Mouse (Mus musculus): ENCODE measurements around the gene Mrpl44. TPM values are rescaled to one million over a fixed set of nuclear protein-coding genes. Genes with fewer than 3 reads are reported as not detected.

The Mrpl44 gene
- 45.5 and 47.1 TPM in 2 replicates for polyA plus RNA-seq (2016; fragmentation: Nextera tagmentation; extraction: Ambion mirVana)

GRCm38 (mm10) chr1:79775927-79776458, at the start of gene Mrpl44, which contains the start of gene Wdfy1:
TSS of gene Mrpl44 (plus strand) at chr1:79776018.
TSS of gene Wdfy1 (minus strand) at chr1:79776143.
- no peaks in the 10 kb centered on the region for H3K9me3 ChIP-seq (replicated peaks)
- H3K36me3 ChIP-seq, result peaks cover 31% of the 10 kb centered on the region
- peak within 1 kb of the TSS; percentile 88 for H3K4me3 ChIP-seq
- ATAC-seq (ENCODE audit: insufficient number of reproducible peaks, low FRiP score), result peak; percentile 99
- under 1% methylated on average over 38 of the region's 38 CpGs for WGBS
- peak within 1 kb of the TSS; percentile 75 for H3K27ac ChIP-seq (ENCODE audit: poor library complexity, severe bottlenecking)
- H3K27me3 ChIP-seq (replicated peaks), result no peaks in the 10 kb centered on the region
- peak within 1 kb of the TSS; percentile 68 for H3K4me2 ChIP-seq
- peak within 1 kb of the TSS; percentile 85 for H3K9ac ChIP-seq
- peaks cover 6% of the 10 kb centered on the region; the same call in 1 of the 2 replicates for H3K4me1 ChIP-seq (replicated peaks)

DNA sequence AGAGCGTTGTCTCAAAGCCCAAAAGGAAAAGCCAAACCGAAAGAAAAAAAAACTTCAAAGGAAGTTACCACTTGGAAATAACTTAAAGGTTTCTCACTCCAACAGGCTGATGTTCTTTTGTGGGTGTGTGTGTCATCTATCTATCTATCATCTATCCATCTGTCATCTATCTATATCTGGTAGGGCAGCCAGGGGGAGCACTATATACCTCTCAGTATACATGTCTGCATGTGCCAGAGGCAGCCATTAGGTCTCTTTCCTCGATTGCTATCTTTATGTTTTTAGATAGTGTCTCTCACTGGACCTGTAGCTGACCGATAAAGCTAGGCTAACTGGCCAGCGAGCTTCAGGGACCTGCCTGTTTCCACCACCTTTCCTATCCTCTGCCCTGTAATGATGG, 41.0 kb upstream of the Mrpl44 start:
- H3K27me3 ChIP-seq (replicated peaks), result no peaks in the 10 kb centered on the region
- no peak overlapping the region for H3K4me2 ChIP-seq
- ATAC-seq (ENCODE audit: insufficient number of reproducible peaks, low FRiP score), result no peak
- 0 out of 2 replicates have a peak, but pooled peaks cover 12% of the 10 kb centered on the region for H3K36me3 ChIP-seq
- H3K4me1 ChIP-seq (replicated peaks), result no peaks in the 10 kb centered on the region
- H3K9ac ChIP-seq, result no peak overlapping the region
- no peaks in the 10 kb centered on the region for H3K9me3 ChIP-seq (replicated peaks)
- H3K27ac ChIP-seq (ENCODE audit: poor library complexity, severe bottlenecking), result no peak overlapping the region
- H3K4me3 ChIP-seq, result no peak overlapping the region
- WGBS, result 74% methylated on average over 5 of the region's 5 CpGs

GRCm38 (mm10) chr1:79736408-79736807, 39.4 kb upstream of the Mrpl44 start:
- no peak overlapping the region for H3K4me2 ChIP-seq

DNA sequence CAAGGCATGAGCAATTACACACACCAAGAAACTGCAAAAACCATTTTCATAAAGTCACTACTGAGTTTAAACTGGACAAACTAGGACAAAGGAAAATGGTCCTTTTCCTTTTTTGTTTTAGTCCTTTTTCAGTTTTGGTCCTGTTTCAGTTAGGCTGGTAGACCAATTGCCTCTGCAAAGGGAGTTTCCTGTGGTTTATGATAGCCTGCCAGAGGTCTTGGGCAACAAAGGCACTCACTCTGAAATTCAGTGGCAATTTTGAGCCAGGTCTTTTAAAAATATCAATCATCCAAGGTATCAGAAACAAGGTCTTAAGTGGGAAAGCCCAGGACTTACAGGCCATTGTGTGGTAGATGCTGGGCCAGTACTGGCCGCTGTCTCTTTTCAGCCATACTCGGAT, 36.1 kb upstream of the Mrpl44 start:
- Histone ChIP-seq H3K4me2 (no peak overlapping the region), H3K4me1 (replicated peaks) (peaks cover 5% of the 10 kb centered on the region), H3K9me3 (replicated peaks) (no peaks in the 10 kb centered on the region), H3K27ac (ENCODE audit: poor library complexity, severe bottlenecking) (no peak overlapping the region), H3K4me3 (no peak overlapping the region), H3K27me3 (replicated peaks) (no peaks in the 10 kb centered on the region), H3K36me3 (0 out of 2 replicates have a peak, but pooled peaks cover 12% of the 10 kb centered on the region), H3K9ac (no peak overlapping the region)
- ATAC-seq (ENCODE audit: insufficient number of reproducible peaks, low FRiP score), result no peak
- whole genome bisulfite sequencing, result 96% methylated on average over 2 of the region's 2 CpGs

More at GRCm38 (mm10) chr1:79736408-79736807, 39.4 kb upstream of the Mrpl44 start:
- no peak overlapping the region for H3K27ac ChIP-seq (ENCODE audit: poor library complexity, severe bottlenecking)
- no peaks in the 10 kb centered on the region for H3K27me3 ChIP-seq (replicated peaks)
- no peak for ATAC-seq (ENCODE audit: insufficient number of reproducible peaks, low FRiP score)
- 89% methylated on average over 3 of the region's 3 CpGs for WGBS
- peaks cover 5% of the 10 kb centered on the region for H3K4me1 ChIP-seq (replicated peaks)
- H3K9me3 ChIP-seq (replicated peaks), result no peaks in the 10 kb centered on the region
- H3K4me3 ChIP-seq, result no peak overlapping the region
- 0 out of 2 replicates have a peak, but pooled peaks cover 12% of the 10 kb centered on the region for H3K36me3 ChIP-seq
- no peak overlapping the region for H3K9ac ChIP-seq

- Histone ChIP-seq H3K9ac (0 out of 2 replicates have a peak overlapping the region, but pooled peaks have one; percentile 13), H3K4me3 (no peak overlapping the region), H3K36me3 (0 out of 2 replicates have a peak, but pooled peaks cover 12% of the 10 kb centered on the region), H3K27ac (ENCODE audit: poor library complexity, severe bottlenecking) (no peak overlapping the region), H3K9me3 (replicated peaks) (no peaks in the 10 kb centered on the region), H3K27me3 (replicated peaks) (no peaks in the 10 kb centered on the region), H3K4me1 (replicated peaks) (peaks cover 8% of the 10 kb centered on the region), H3K4me2 (no peak overlapping the region)
- ATAC-seq (ENCODE audit: insufficient number of reproducible peaks, low FRiP score), result peak; percentile 77
- 59% methylated on average over 4 of the region's 4 CpGs for WGBS
These were observed 34.8 kb upstream of the Mrpl44 start for GRCm38 (mm10) chr1:79741002-79741401.

DNA sequence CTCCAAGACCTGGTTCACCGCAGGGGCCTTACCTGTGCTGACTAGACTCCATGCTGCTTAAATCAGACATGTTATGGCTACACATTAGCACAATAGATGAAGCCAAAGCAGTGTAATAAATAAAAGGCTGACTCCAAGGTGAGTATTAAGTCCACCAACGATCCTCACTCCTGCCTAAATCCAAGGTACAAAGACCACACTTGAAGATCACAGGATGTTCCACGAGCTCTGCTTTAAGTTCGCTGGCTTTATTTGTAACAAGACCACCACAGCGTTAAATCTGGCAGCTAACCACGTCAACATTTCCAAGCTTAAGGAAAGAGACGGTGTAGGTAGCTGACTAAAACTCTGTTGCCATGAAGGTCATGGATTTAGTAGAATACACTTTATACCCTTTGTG, 32.9 kb upstream of the Mrpl44 start:
- Histone ChIP-seq H3K36me3 (0 out of 2 replicates have a peak, but pooled peaks cover 11% of the 10 kb centered on the region), H3K27ac (ENCODE audit: poor library complexity, severe bottlenecking) (no peak overlapping the region), H3K4me1 (replicated peaks) (peaks cover 13% of the 10 kb centered on the region), H3K9ac (no peak overlapping the region), H3K4me3 (no peak overlapping the region), H3K4me2 (no peak overlapping the region), H3K9me3 (replicated peaks) (no peaks in the 10 kb centered on the region), H3K27me3 (replicated peaks) (no peaks in the 10 kb centered on the region)
- ATAC-seq (ENCODE audit: insufficient number of reproducible peaks, low FRiP score), result no peak
- WGBS, result 86% methylated on average over 7 of the region's 7 CpGs

GRCm38 (mm10) chr1:79743385-79743784, 32.4 kb upstream of the Mrpl44 start:
- 84% methylated on average over 1 of the region's 1 CpGs for WGBS
- H3K36me3 ChIP-seq, result 0 out of 2 replicates have a peak, but pooled peaks cover 7% of the 10 kb centered on the region
- H3K27ac ChIP-seq (ENCODE audit: poor library complexity, severe bottlenecking), result no peak overlapping the region
- H3K9me3 ChIP-seq (replicated peaks), result no peaks in the 10 kb centered on the region
- H3K4me2 ChIP-seq, result no peak overlapping the region
- H3K4me1 ChIP-seq (replicated peaks), result peaks cover 13% of the 10 kb centered on the region
- H3K9ac ChIP-seq, result no peak overlapping the region
- no peak for ATAC-seq (ENCODE audit: insufficient number of reproducible peaks, low FRiP score)
- H3K4me3 ChIP-seq, result no peak overlapping the region
- no peaks in the 10 kb centered on the region for H3K27me3 ChIP-seq (replicated peaks)

DNA sequence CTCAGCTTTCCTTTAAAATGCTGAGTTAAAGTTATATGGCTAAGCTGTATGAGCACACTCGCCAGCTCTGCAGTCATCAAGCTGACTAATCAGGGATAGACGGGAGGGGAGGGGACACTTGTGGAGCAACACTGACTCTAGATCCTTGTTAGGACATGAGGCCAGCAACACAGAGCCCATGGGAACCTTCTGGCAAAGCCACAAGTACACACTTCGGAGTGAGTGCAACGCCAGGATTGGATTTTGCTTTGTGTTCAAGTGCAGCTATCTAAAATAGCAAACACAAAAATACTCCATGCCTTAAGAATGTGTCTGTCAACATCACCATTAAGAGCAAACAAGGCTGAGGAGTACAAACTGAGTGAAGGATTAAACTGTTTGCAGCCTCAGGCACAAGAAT, 29.8 kb upstream of the Mrpl44 start:
- Histone ChIP-seq H3K27me3 (replicated peaks) (no peaks in the 10 kb centered on the region), H3K4me2 (no peak overlapping the region), H3K27ac (ENCODE audit: poor library complexity, severe bottlenecking) (peak overlapping the region; percentile 40; the same call in 1 of the 2 replicates), H3K4me3 (no peak overlapping the region), H3K36me3 (no peaks in the 10 kb centered on the region), H3K9ac (no peak overlapping the region), H3K9me3 (replicated peaks) (no peaks in the 10 kb centered on the region), H3K4me1 (replicated peaks) (peaks cover 21% of the 10 kb centered on the region)
- WGBS, result 60% methylated on average over 4 of the region's 4 CpGs
- no peak for ATAC-seq (ENCODE audit: insufficient number of reproducible peaks, low FRiP score)

DNA sequence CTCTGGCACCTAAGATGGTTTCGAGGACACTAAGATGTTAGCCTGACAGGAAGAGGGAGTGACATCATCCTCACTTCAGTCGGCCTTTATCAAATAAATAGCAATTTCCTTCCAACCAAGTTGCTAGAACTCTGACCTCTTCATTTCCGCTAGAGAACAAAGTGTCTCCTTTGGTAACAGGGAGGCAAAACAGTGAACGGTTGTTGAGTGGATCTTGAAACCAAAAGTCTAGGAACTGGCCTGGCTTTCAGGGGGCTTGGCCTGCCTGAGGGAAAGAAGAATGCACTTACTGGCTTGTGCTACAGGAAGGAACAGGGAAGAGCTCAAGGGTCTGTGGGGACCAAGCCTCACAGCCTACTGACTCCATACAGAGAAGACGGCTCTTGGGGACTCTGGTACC, 24.6 kb upstream of the Mrpl44 start:
- no peaks in the 10 kb centered on the region for H3K9me3 ChIP-seq (replicated peaks)
- H3K36me3 ChIP-seq, result no peaks in the 10 kb centered on the region
- no peak overlapping the region for H3K4me2 ChIP-seq
- ATAC-seq (ENCODE audit: insufficient number of reproducible peaks, low FRiP score), result 0 out of 2 replicates have a peak, but pooled peaks have one; percentile 15
- H3K27ac ChIP-seq (ENCODE audit: poor library complexity, severe bottlenecking), result peak overlapping the region; percentile 69
- H3K27me3 ChIP-seq (replicated peaks), result no peaks in the 10 kb centered on the region
- WGBS, result 53% methylated on average over 5 of the region's 5 CpGs
- peaks cover 30% of the 10 kb centered on the region for H3K4me1 ChIP-seq (replicated peaks)
- H3K4me3 ChIP-seq, result no peak overlapping the region
- H3K9ac ChIP-seq, result no peak overlapping the region

- ATAC-seq (ENCODE audit: insufficient number of reproducible peaks, low FRiP score), result no peak
- Histone ChIP-seq H3K4me3 (no peak overlapping the region), H3K27me3 (replicated peaks) (no peaks in the 10 kb centered on the region), H3K9ac (no peak overlapping the region), H3K36me3 (no peaks in the 10 kb centered on the region), H3K4me1 (replicated peaks) (peaks cover 32% of the 10 kb centered on the region), H3K27ac (ENCODE audit: poor library complexity, severe bottlenecking) (peak overlapping the region; percentile 69; the same call in 1 of the 2 replicates), H3K4me2 (no peak overlapping the region), H3K9me3 (replicated peaks) (no peaks in the 10 kb centered on the region)
- WGBS, result 71% methylated on average over 7 of the region's 7 CpGs
These were observed 23.7 kb upstream of the Mrpl44 start for GRCm38 (mm10) chr1:79752015-79752695.

DNA sequence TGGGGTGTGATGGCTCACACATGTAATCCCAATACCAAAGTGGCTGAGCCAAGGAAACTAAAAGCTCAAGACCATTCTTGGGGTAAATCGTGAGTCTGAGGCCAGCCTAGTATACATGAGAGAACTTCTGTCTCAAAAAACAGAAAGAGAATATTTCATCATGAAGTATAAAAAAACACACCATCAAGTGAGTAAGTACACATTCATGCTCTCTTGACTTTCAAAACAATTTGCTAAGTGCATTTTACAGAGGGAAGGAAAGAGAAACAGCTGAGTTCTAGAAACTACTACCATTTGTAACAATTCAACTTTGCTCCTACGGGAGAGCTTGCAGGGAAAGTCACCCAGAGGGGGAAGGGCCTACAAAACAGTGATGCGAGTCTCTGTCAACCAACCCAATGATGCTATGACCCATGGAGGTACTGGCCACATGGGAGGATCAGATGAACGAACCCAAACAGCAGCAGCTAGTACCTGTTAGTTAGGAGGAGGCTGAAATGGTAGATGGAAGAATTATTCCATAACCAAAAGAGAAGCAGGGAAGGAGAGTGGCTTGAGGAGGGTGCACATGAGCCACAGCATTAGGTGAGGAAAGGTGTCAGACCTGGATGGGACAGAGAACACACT, 23.0 kb upstream of the Mrpl44 start:
- Histone ChIP-seq H3K27me3 (replicated peaks) (no peaks in the 10 kb centered on the region), H3K9ac (no peak overlapping the region), H3K4me1 (replicated peaks) (peaks cover 36% of the 10 kb centered on the region), H3K9me3 (replicated peaks) (no peaks in the 10 kb centered on the region), H3K27ac (ENCODE audit: poor library complexity, severe bottlenecking) (no peak overlapping the region), H3K4me2 (no peak overlapping the region), H3K4me3 (no peak overlapping the region), H3K36me3 (no peaks in the 10 kb centered on the region)
- WGBS, result 78% methylated on average over 4 of the region's 4 CpGs
- ATAC-seq (ENCODE audit: insufficient number of reproducible peaks, low FRiP score), result no peak

Data from heart, embryonic 12.5 days (tissue).